Mouse (Mus musculus): ENCODE results near the gene Ythdf2.
"Not testable (repeated sequence)": the region's sequence is repeated elsewhere in the genome, so short reads cannot be mapped to it uniquely, and the experiment has no call there.

The Ythdf2 gene

GRCm38 (mm10) chr4:132211953-132212734 lies at the start of gene Ythdf2:
Gene Ythdf2 (minus strand): TSS chr4:132212303.
- peak; percentile 90 for DNase-seq (ENCODE audit: low read depth, low spot score)

GRCm38 (mm10) chr4:132260404-132261379 lies 48.6 kb upstream of the Ythdf2 start:
- no peak for DNase-seq (ENCODE audit: low read depth, low spot score)

- DNase-seq (ENCODE audit: low read depth, low spot score), result no peak
Observed at GRCm38 (mm10) chr4:132259248-132259647, 47.1 kb upstream of the Ythdf2 start.

- no peak for DNase-seq (ENCODE audit: low read depth, low spot score)
Observed at GRCm38 (mm10) chr4:132256384-132256783, 44.3 kb upstream of the Ythdf2 start.

DNA sequence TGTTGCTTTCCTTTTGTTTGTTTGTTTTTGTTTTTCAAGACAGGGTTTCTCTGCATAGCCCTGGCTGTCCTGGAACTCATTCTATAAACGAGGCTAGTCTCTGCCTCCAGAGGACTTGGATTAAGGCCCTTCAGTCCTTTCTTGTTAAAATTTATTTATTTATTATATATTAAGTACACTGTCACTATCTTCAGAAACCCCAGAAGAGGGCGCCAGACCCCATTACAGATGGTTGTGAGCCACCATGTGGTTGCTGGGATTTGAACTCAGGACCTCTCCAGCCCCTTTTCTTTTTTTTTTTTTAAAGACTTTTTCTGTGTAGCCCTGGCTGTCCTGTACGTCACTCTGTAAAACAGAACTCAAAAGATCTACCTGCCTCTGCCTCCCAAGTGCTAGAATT lies 42.9 kb upstream of the Ythdf2 start:
- DNase-seq (ENCODE audit: low read depth, low spot score), result no peak

GRCm38 (mm10) chr4:132253622-132254021 lies 41.5 kb upstream of the Ythdf2 start:
- DNase-seq (ENCODE audit: low read depth, low spot score), result no peak

DNA sequence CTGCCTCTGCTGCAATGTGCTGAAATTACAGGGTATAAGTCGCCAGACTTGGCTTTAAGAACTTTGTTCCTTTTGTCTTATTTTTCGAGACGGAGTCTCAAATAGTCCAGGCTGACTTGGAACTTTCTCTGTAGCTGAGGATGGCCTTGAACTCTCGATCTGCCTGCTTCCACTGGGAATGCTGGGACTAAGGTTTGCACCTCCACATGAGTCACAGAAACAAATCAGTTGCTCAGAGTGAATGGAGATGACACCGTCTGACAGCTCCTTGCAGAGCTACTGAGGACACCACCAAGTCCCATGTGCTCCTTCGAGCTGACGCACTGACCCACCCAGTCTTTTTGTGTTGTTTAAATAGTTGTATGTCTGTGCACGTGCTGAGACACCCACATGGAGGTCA lies 41.0 kb upstream of the Ythdf2 start:
- DNase-seq (ENCODE audit: low read depth, low spot score), result no peak

- DNase-seq (ENCODE audit: low read depth, low spot score), result no peak
Observed at GRCm38 (mm10) chr4:132251596-132251995, 39.5 kb upstream of the Ythdf2 start.

GRCm38 (mm10) chr4:132247451-132247997 lies 35.4 kb upstream of the Ythdf2 start:
- DNase-seq (ENCODE audit: low read depth, low spot score), result no peak

DNA sequence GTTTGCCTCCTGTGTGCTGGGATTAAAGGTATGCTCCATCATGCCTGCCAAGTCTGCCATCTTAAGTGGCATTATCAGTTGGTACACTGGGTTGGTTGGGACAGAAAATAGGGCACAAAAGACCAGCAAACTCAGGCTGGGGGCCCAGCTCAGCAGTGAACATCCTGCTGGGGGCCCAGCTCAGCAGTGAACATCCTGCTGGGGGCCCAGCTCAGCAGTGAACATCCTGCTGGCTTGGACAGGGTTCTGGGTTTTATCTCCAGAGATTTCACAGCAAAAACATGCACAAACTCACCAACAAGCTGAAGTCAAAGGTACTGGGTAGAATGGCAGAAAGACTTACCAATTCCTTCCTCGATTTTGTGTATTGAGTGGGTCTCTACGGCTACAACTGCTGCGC lies 33.5 kb upstream of the Ythdf2 start:
- no peak for DNase-seq (ENCODE audit: low read depth, low spot score)

DNA sequence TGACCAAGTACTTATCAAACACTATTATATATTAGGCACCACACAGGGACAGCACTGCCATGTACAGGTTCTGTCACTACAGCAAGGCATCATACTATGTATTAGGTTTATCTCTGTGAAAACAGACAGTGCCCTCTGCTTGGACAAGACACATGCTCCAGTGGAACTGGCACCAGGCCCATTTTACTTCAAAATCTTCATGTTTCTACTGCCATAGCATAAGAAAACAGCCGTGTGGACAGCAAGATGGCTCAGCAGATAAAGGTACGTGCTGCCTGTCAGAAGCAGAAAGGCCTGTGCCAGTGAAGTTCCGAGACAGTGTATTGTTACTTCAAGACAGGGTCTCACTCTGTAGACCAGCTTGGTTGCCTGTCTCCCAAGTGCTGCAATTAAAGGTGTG lies 29.1 kb upstream of the Ythdf2 start:
- DNase-seq (ENCODE audit: low read depth, low spot score), result no peak

DNA sequence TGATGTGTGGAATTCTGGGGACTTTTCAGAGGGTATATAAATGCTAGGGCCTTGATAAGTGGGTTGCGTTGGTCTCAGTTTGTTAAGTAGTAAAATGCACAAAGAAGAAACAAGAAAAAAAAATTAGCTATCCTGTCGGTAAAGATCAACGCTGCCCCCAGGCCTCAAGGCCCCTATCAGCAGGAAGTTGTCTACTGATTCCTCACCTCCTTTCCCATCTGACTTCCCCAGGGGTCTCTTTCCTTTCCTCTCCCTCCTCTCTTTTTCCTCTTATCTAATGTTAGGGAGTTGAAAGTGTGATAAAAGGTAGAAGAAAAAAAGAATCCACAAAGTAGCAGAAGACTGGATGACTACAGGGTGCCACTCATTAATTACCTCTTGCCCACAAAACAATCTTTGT lies 28.3 kb upstream of the Ythdf2 start:
- no peak for DNase-seq (ENCODE audit: low read depth, low spot score)

DNA sequence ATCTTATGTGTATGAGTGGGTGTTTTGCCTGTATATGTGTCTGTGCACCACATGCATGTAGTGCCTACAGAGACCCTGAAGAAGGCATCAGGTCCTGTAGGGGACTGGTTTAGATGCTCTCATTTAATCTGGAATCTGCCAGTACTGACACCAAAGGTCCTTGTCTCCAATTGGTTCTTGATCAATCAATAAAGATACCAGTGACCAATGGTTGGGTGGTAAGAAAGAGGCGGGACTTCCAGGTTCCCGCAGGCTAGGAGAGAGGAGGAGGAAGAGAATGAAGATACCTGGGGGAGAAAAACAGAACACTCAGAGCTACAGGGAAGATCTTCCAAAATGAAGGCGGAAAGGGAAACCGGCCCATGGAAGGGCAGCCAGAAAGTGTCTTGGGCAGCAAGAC lies 26.3 kb upstream of the Ythdf2 start:
- DNase-seq (ENCODE audit: low read depth, low spot score), result no peak

DNA sequence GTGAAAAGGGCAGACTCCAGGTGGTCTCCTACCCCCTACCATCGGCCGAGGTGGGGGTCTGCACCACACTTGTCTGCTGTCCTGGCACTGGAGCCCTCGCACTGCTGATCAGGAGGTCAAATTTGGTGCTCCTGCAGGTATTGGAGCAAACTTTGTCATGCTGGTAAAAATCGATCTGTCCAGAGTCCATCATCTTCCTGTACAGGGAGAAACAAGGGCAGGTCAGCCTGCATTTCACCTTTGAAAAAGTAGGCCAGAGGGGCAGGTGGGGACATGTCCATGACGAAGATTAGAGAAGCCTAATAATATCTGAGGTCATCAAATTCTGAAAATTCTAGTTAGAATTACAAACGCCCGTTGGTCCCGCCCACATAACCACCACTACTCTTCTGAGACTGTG lies 22.6 kb upstream of the Ythdf2 start:
- no peak for DNase-seq (ENCODE audit: low read depth, low spot score)

DNA sequence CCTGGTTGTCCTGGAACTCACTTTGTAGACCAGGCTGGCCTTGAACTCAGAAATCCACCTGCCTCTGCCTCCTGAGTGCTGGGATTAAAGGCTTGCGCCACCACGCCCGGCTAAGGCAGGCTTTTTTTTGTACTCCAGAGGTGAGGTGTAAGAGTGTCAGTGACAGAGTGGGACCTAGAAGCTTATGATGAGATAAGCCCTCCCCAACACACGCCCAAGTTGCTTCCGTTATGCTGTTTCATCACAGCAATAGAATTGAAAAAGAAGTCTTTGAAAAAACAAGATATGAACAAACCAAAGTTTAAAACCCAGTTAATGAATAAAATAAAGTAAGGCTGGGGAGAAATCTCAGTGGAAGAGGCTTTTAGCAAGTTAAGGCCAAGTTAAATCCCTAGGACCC lies 18.3 kb upstream of the Ythdf2 start:
- no peak for DNase-seq (ENCODE audit: low read depth, low spot score)

GRCm38 (mm10) chr4:132222001-132222400 lies 9.9 kb upstream of the Ythdf2 start:
- not testable (repeated sequence) for DNase-seq (ENCODE audit: low read depth, low spot score)

- DNase-seq (ENCODE audit: low read depth, low spot score), result not testable (repeated sequence)
Observed at GRCm38 (mm10) chr4:132218439-132218838, 6.3 kb upstream of the Ythdf2 start.

- DNase-seq (ENCODE audit: low read depth, low spot score), result no peak
Observed at GRCm38 (mm10) chr4:132217781-132218180, 5.7 kb upstream of the Ythdf2 start.

DNA sequence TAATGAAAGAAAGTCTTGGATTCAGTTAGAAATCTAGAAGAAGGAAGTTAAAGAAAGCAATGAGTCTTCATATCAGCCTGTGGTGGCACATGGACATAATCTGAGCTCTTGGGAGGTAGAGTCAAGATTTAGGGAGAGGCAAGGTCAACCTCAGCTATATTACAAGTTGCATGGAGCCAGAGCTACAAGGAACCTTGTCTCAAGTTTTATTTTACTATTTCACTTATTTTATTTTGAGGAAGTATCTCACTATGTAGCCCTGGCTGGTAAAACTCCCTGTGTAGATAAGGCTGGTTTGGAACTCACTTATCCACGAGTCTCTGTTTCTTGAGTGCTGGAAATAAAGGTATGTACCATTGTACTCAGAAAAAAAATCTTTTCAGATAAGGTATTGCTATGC lies 4.5 kb upstream of the Ythdf2 start:
- DNase-seq (ENCODE audit: low read depth, low spot score), result no peak

DNA sequence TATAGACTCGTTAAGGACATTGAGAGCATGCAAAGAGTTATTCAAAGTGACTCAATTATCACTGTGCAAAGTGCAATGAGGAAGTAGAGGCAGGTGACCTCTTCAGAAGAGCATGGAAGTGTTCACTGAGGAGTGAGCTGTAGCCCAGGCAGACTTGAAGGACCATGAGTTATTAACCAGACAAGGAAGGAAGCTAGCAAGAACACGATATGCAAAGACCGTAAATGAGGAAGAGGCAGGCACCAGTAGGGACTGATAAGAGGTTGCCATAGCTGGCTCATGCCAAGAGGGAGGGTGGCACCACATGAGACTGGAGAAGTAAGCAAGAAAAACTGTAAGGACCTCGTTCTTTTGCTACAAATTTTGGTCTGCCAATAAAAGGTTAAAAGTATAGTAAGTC lies 2.7 kb upstream of the Ythdf2 start:
- peak; percentile 29 for DNase-seq (ENCODE audit: low read depth, low spot score)

DNA sequence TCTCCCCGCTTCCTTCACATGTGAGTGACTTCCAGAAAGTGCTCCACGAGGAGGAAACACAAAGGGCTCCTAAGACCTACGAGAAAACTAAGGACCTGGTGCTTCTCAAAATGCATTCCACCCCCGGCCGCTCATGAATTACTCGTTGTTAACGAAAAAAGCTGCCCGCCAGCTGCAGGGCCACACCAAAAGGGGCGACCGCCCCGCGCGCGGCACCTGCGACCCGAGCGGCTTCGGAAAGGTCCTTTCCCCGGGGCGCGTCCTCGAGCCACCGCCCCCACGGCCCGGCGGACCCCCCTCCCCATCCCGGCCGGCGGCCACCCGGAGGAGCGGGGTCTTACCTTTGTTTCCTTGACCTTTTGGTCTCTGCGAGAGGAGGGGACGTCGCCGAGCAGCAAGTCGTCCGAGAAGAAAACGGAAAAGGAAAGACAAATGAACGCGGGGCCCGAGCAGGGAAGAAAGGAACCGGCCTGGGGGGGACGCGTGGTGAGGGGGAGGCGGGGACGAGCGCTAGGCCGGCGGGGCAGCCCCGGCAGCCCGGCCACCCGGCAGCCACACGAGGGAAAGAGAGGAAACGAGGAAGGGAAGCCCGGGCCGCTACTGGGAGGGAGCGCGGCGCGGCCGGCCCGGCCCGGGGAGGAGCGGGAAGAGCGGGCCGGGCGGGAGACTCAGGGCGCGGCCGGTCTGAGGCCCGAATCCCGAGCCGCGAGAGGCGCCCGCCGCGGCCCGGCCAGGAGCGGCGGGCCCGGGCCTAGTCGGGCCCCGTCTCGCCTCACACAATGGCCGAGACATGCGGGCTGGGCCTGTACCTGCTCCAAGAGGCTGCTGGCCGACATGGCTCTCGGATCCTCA lies 786 bp downstream of the Ythdf2 start:
- DNase-seq (ENCODE audit: low read depth, low spot score), result no peak
